Mouse (Mus musculus): ENCODE measurements around the gene Mgme1. TPM values are rescaled to one million over a fixed set of nuclear protein-coding genes. Genes with fewer than 3 reads are reported as not detected.

Gene Mgme1
- polyA plus RNA-seq (2011; ENCODE audit: insufficient read length, low read depth, missing spikeins), result 4.9 and 5.2 TPM in 2 replicates

DNA sequence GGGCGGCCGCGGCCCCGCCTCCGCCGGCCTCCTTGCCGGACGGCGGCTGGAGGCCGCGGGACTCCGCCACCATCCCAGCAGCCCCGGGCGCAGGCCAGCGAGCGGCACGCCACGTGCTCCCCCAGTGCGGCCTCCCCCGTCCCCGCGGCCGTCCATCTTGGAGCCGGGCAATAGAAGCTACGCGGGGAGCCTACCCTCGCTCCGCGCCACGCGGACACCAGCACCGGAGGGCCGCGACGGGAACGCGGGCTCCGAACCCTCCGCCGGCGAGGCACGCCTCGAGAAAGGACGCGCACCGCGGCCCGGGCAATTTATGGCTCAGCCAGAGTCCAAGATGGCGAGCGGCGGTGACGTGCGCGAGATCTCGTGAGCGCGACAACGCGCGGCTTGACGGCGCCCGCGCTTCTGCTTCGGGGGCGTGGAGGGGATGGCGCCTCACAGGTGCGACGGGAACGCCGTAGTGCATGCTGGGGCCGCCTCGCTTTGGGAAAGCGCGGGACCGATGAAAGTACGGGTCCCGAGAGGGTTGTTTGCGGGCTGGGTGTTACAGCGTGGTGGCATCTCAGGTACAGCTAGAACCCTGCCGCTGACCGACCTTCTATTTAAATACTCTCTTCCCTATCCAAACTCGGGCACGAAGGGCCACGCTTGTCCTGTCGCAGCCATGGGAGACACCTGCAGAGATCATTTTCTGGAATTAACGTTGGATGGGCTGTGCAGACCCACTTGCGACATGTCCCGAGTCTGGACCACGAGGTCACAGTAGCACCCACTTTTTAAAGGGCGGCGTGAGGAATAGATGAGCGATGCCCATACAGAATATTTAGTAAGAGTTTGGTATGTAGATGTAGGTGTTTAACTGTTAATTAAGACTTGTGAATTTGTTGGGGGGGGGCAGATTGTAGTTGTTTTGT lies at the start of gene Mgme1, which contains the start of gene Snx5:
Mgme1 (plus strand) TSS at position 157 of the 914 bp plus-strand sequence.
Snx5 (minus strand) TSS at position 400 of the 914 bp plus-strand sequence.
- peak within 1 kb of the TSS; percentile 97 for H3K4me3 ChIP-seq (ENCODE audit: insufficient read depth, low read length)
- TF ChIP-seq CTCF (IDR thresholded peaks at IDR 0.05; ENCODE audit: borderline replicate concordance, insufficient read depth, low read length) (no peak), POLR2A (IDR thresholded peaks at IDR 0.05; ENCODE audit: low read depth, low read length) (peak; percentile 92)
- no peaks in the 10 kb centered on the region for H3K4me1 ChIP-seq (ENCODE audit: control insufficient read depth, insufficient read depth, low read length)
- H3K27ac ChIP-seq (ENCODE audit: insufficient read depth, low read length), result peak within 1 kb of the TSS; percentile 72

DNA sequence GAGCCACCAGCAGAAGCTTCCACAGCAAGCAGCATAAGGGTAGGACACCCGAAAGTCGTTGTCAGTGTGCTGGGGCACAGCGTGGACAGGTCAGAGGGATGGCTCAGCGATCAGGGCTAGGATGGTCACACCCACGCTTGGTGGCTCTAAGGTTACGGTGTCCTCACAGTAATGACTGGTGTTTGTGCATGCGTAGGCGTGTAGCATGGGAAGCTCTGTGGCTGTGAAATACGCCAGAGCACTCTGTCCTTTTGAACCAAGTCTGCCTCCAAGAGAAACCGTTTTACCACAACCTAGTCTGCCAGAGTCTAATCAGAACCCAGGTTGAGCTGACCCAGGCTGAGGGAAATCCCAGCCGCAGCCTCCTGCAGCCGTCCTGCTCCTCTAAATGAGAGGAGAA lies 46.1 kb upstream of the Mgme1 start:
- H3K27ac ChIP-seq (ENCODE audit: insufficient read depth, low read length), result no peak overlapping the region
- TF ChIP-seq CTCF (IDR thresholded peaks at IDR 0.05; ENCODE audit: borderline replicate concordance, insufficient read depth, low read length) (no peak), POLR2A (IDR thresholded peaks at IDR 0.05; ENCODE audit: low read depth, low read length) (no peak)
- H3K4me1 ChIP-seq (ENCODE audit: control insufficient read depth, insufficient read depth, low read length), result no peaks in the 10 kb centered on the region
- H3K4me3 ChIP-seq (ENCODE audit: insufficient read depth, low read length), result no peak overlapping the region

DNA sequence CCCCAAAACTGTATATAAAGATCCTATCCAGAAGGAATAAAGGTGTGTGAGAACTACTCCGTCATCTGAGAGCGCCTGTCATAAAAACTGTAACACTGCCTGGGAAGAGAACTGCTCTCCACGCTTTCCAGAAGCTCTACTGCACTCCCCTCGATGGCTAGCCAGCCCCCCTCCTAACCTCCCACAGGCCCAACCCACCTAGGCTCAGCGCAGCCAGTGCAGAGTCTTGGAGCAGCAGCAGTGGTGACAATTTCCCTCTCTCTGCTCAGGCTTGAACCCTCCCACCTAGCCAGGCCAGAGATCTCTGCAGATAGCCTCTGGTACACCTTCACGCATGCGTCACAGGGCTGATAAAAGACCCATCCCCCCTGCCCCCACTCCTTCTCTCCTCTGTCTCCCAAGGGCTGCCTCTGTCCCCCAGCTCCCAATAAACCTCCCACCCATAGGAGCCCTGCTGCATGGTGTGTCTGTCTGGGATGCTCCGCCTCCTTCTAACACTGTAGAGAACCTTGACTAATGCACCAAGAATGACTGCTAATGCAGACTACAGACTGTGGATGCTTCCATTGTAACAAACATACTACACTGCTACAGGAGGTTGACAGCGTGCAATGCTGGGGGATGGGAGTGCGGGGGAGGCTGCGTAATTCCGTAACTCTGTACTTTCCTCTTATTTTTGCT lies 43.4 kb upstream of the Mgme1 start:
- H3K4me1 ChIP-seq (ENCODE audit: control insufficient read depth, insufficient read depth, low read length), result no peaks in the 10 kb centered on the region
- H3K27ac ChIP-seq (ENCODE audit: insufficient read depth, low read length), result no peak overlapping the region
- TF ChIP-seq POLR2A (IDR thresholded peaks at IDR 0.05; ENCODE audit: low read depth, low read length) (no peak), CTCF (IDR thresholded peaks at IDR 0.05; ENCODE audit: borderline replicate concordance, insufficient read depth, low read length) (no peak)
- no peak overlapping the region for H3K4me3 ChIP-seq (ENCODE audit: insufficient read depth, low read length)

DNA sequence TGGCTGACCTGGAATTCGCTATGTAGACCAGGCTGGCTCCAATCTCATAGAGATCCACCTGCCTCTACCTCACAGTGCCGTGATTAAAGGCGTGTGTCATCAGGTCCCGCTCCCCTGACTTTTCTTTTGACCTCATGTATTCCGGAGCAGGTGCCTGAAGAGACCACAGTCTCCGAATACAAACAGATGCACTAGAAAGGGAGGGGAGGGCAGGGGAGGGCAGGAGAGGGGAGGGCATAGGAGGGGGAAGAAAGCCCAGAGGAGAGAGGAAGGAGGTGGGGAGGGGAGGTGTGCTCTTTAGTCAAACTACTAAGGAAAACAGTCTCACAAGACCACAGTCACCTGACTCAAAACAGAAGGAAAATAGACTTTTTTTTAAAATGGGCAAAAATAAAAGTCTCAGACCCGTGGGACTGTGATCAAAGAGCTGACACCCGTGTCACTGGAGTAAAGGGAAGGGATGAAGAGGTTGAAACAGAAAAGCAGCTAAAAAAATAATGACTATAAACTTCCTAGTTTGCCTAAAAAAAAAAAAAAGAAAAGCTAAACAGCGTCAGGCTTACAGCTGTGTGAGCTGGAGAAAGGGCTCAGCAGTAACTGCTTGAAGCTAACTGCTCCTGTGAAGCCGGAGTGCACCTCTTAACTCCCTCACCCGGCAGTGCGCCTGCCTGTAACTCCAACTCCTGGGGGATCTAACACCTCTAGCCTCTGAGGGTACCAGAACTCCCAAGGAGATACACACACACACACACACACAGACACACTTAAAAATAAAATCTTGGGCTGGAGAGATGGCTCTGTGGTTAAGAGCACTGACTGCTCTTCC lies 41.7 kb upstream of the Mgme1 start:
- no peaks in the 10 kb centered on the region for H3K4me1 ChIP-seq (ENCODE audit: control insufficient read depth, insufficient read depth, low read length)
- TF ChIP-seq POLR2A (IDR thresholded peaks at IDR 0.05; ENCODE audit: low read depth, low read length) (no peak), CTCF (IDR thresholded peaks at IDR 0.05; ENCODE audit: borderline replicate concordance, insufficient read depth, low read length) (no peak)
- H3K4me3 ChIP-seq (ENCODE audit: insufficient read depth, low read length), result no peak overlapping the region
- H3K27ac ChIP-seq (ENCODE audit: insufficient read depth, low read length), result no peak overlapping the region

- Histone ChIP-seq H3K27ac (ENCODE audit: insufficient read depth, low read length) (no peak overlapping the region), H3K4me1 (ENCODE audit: control insufficient read depth, insufficient read depth, low read length) (no peaks in the 10 kb centered on the region), H3K4me3 (ENCODE audit: insufficient read depth, low read length) (no peak overlapping the region)
- TF ChIP-seq POLR2A (IDR thresholded peaks at IDR 0.05; ENCODE audit: low read depth, low read length), result no peak
- TF ChIP-seq CTCF (IDR thresholded peaks at IDR 0.05; ENCODE audit: borderline replicate concordance, insufficient read depth, low read length), result no peak
These were observed 40.8 kb upstream of the Mgme1 start for GRCm38 (mm10) chr2:144229647-144230046.

DNA sequence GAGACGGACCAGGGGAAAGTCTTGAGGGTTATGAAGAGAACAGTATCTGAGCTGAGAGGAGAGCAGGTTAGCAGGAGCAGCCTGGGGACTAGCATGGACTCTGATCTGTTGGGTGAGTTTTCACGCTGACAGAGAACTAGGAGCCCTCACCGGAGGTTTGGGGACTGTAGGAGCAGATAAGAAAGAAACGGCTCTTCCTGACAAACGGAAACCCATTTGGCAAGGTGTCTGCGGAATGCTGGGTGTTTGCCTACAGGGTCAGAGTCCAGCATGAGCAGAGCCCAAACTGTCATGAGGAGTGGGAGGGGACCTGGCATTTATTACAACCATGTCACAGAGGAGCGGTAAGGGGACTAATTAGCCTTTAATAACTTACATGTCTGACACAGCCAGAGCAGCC lies 40.0 kb upstream of the Mgme1 start:
- no peaks in the 10 kb centered on the region for H3K4me1 ChIP-seq (ENCODE audit: control insufficient read depth, insufficient read depth, low read length)
- H3K4me3 ChIP-seq (ENCODE audit: insufficient read depth, low read length), result no peak overlapping the region
- H3K27ac ChIP-seq (ENCODE audit: insufficient read depth, low read length), result no peak overlapping the region
- TF ChIP-seq POLR2A (IDR thresholded peaks at IDR 0.05; ENCODE audit: low read depth, low read length) (no peak), CTCF (IDR thresholded peaks at IDR 0.05; ENCODE audit: borderline replicate concordance, insufficient read depth, low read length) (no peak)

DNA sequence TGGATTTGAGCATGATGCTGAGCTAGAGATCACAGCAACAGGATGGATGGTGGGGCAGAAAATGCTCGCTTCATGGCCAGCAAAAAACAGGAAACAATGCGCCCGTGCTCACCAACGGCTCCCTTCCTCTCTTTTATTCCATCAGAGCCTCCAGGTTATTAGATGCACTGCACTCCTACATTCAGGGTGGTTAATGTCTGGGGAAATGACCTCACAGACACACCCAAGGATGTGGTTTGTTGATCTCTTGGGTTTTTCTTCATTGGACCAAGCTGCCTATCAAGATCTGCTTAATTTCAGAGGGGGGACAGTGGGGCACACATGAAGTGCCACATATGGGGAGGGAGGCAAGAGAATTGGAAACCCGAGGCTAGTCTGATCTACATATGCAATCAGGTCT lies 39.3 kb upstream of the Mgme1 start:
- Histone ChIP-seq H3K4me1 (ENCODE audit: control insufficient read depth, insufficient read depth, low read length) (no peaks in the 10 kb centered on the region), H3K4me3 (ENCODE audit: insufficient read depth, low read length) (no peak overlapping the region), H3K27ac (ENCODE audit: insufficient read depth, low read length) (no peak overlapping the region)
- TF ChIP-seq CTCF (IDR thresholded peaks at IDR 0.05; ENCODE audit: borderline replicate concordance, insufficient read depth, low read length), result no peak
- no peak for TF ChIP-seq POLR2A (IDR thresholded peaks at IDR 0.05; ENCODE audit: low read depth, low read length)

- H3K27ac ChIP-seq (ENCODE audit: insufficient read depth, low read length), result no peak overlapping the region
- no peak overlapping the region for H3K4me3 ChIP-seq (ENCODE audit: insufficient read depth, low read length)
- no peaks in the 10 kb centered on the region for H3K4me1 ChIP-seq (ENCODE audit: control insufficient read depth, insufficient read depth, low read length)
- TF ChIP-seq CTCF (IDR thresholded peaks at IDR 0.05; ENCODE audit: borderline replicate concordance, insufficient read depth, low read length), result no peak
- no peak for TF ChIP-seq POLR2A (IDR thresholded peaks at IDR 0.05; ENCODE audit: low read depth, low read length)
These were observed 36.9 kb upstream of the Mgme1 start for GRCm38 (mm10) chr2:144233534-144233933.

GRCm38 (mm10) chr2:144235776-144236175 lies 34.7 kb upstream of the Mgme1 start:
- Histone ChIP-seq H3K4me1 (ENCODE audit: control insufficient read depth, insufficient read depth, low read length) (no peaks in the 10 kb centered on the region), H3K27ac (ENCODE audit: insufficient read depth, low read length) (no peak overlapping the region), H3K4me3 (ENCODE audit: insufficient read depth, low read length) (no peak overlapping the region)
- no peak for TF ChIP-seq POLR2A (IDR thresholded peaks at IDR 0.05; ENCODE audit: low read depth, low read length)
- no peak for TF ChIP-seq CTCF (IDR thresholded peaks at IDR 0.05; ENCODE audit: borderline replicate concordance, insufficient read depth, low read length)

Data from embryonic fibroblast, embryonic 13.5 days (primary cell).